Mouse (Mus musculus): ENCODE measurements around the gene Ip6k2. TPM values are rescaled to one million over a fixed set of nuclear protein-coding genes. Genes with fewer than 3 reads are reported as not detected.

Ip6k2 gene
- 106 TPM for polyA plus RNA-seq (2014; fragmentation: Illumina TruSeq; extraction: RNeasy Lipid Tissue Mini Kit (QIAGEN cat#74804); ENCODE audit: low read depth, low replicate concordance)

DNA sequence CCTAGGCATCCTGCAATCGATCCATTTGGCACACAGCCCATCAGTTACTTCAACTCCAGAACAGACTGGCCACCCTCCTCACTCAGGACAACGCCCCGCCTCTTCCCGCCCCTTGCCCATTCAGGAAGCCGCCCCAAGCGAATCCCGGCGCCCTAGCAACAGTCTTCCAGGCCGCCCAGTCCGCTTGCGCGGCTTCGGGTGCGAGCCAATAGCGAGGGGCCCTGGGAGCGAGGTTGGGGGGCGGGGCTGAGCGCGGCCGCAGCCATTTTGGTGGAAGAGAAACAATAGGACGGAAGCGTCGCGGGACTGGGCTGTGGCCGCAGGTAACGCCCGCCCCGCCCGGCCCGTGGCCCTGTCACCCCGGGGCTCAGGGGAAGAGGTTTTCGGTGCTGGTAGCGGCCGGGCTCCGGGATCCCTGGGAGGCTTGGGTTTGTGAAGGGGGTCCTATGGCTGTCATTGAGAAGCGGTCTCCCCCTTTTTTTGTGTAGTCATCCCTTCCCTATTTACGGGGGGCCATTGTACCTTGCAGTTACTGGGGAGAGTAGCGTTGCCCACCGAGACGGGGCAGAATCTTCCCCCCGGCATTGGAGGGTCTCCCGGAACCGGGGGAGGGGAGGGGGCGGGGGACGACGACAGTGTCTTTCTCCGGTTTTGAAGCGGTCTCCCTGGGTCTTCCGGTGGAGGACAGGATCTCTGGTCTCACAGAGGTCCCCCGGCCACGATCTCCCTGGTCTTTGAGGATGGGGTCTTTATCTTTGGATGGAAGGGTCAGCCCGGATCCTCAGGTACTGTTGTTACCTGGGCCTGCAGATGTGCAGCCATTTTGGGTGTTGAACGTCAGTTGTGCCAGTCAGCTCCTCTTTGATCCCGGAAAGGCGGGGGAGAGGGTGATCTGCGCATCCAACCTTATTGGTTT lies at the start of gene Ip6k2:
Gene Ip6k2, plus strand, starts transcription at position 249 of the 916 bp plus-strand sequence.

DNA sequence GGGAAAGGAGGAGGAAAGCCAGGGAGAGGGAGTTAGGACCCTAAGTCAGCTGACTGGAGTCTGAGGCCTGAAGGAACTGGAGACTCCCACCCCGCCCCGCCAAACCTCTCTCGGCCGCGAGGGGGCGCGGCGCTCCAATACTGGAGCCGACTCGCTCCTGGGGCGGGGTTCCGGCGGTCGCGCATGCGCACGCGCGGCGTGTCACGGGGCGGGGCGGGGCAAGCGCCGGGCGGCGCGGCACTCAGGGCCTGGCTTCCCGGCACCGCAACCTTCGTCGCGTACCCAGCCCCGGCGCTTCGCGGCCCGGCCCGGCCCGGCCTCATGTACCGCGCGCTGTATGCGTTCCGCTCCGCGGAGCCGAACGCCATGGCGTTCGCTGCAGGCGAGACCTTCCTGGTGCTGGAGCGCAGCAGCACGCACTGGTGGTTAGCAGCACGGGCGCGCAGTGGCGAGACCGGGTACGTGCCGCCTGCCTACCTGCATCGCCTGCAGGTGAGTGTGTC lies 24.6 kb downstream of the Ip6k2 start, which contains the start of gene Nckipsd:
Gene Nckipsd, plus strand, starts transcription at position 206 of the 503 bp plus-strand sequence.

DNA sequence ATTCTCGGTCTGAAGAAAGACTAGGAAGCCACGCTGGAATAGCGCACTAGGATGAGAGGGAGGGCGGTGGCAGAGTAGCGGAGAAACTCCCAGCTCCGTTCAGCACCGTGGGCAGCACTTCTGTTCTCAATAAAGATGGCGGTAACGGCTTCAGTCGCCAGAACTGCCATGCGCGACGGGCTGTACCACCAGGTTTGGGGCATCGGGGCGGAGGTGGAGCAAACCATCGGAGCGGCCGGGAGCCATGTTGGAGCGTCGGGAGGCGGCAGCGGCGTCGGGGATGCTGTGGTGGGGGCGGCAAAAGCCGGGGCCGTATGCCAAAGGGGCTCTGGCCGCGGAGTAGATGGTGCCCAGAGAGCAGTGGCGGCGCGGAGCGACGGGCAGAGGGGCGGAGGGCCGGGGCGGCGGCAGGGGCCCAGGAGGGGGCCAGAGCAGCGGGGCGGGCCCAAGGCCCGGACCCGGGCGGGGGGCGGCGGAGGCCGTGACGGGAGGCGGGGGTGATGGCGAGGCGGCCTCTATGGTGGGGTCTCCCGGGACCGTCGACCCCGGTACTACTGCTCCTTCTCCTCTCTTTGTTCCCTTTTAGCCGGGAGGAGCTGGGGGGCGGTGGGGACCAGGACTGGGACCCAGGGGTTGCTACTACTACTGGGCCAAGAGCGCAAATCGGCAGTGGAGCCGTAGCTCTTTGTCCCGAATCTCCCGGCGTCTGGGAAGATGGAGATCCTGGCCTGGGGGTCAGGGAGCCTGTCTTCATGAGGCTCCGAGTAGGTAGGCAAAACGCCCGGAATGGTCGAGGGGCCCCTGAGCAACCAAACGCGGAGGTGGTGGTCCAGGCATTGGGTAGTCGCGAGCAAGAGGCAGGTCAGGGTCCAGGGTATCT lies 42.5 kb downstream of the Ip6k2 start, which contains the start of gene Celsr3:
Gene Celsr3, plus strand, starts transcription at position 501 of the 880 bp plus-strand sequence.

GRCm38 (mm10) chr9:108852976-108853375 lies 69.4 kb downstream of the Ip6k2 start, which contains the start of gene Slc26a6:
Gene Slc26a6, plus strand, starts transcription at chr9:108853283.

Other genes with a start within 250 kb of the Ip6k2 start
- 69.5 TPM for gene Impdh2, start 223.5 kb upstream of the Ip6k2 start, polyA plus RNA-seq (2014; fragmentation: Illumina TruSeq; extraction: RNeasy Lipid Tissue Mini Kit (QIAGEN cat#74804); ENCODE audit: low read depth, low replicate concordance)
- 28.8 TPM for gene Ndufaf3, start 216.4 kb upstream of the Ip6k2 start, polyA plus RNA-seq (2014; fragmentation: Illumina TruSeq; extraction: RNeasy Lipid Tissue Mini Kit (QIAGEN cat#74804); ENCODE audit: low read depth, low replicate concordance)
- 5.2 TPM for gene Dalrd3, start 213.9 kb upstream of the Ip6k2 start, polyA plus RNA-seq (2014; fragmentation: Illumina TruSeq; extraction: RNeasy Lipid Tissue Mini Kit (QIAGEN cat#74804); ENCODE audit: low read depth, low replicate concordance)
- 0.83 TPM for gene Wdr6, start 205.1 kb upstream of the Ip6k2 start, polyA plus RNA-seq (2014; fragmentation: Illumina TruSeq; extraction: RNeasy Lipid Tissue Mini Kit (QIAGEN cat#74804); ENCODE audit: low read depth, low replicate concordance)
- gene P4htm, start 186.1 kb upstream of the Ip6k2 start, polyA plus RNA-seq (2014; fragmentation: Illumina TruSeq; extraction: RNeasy Lipid Tissue Mini Kit (QIAGEN cat#74804); ENCODE audit: low read depth, low replicate concordance), result 0.14 TPM
- 266 TPM for gene Arih2, start 134.4 kb upstream of the Ip6k2 start, polyA plus RNA-seq (2014; fragmentation: Illumina TruSeq; extraction: RNeasy Lipid Tissue Mini Kit (QIAGEN cat#74804); ENCODE audit: low read depth, low replicate concordance)
- 32.2 TPM for gene Slc25a20, start 121.7 kb upstream of the Ip6k2 start, polyA plus RNA-seq (2014; fragmentation: Illumina TruSeq; extraction: RNeasy Lipid Tissue Mini Kit (QIAGEN cat#74804); ENCODE audit: low read depth, low replicate concordance)
- 714 TPM for gene Prkar2a, start 94.5 kb upstream of the Ip6k2 start, polyA plus RNA-seq (2014; fragmentation: Illumina TruSeq; extraction: RNeasy Lipid Tissue Mini Kit (QIAGEN cat#74804); ENCODE audit: low read depth, low replicate concordance)
- 0.18 TPM for gene Nckipsd, start 24.6 kb downstream of the Ip6k2 start, polyA plus RNA-seq (2014; fragmentation: Illumina TruSeq; extraction: RNeasy Lipid Tissue Mini Kit (QIAGEN cat#74804); ENCODE audit: low read depth, low replicate concordance)
- gene Celsr3, start 42.5 kb downstream of the Ip6k2 start, polyA plus RNA-seq (2014; fragmentation: Illumina TruSeq; extraction: RNeasy Lipid Tissue Mini Kit (QIAGEN cat#74804); ENCODE audit: low read depth, low replicate concordance), result 0.04 TPM
- gene Slc26a6, start 69.5 kb downstream of the Ip6k2 start, polyA plus RNA-seq (2014; fragmentation: Illumina TruSeq; extraction: RNeasy Lipid Tissue Mini Kit (QIAGEN cat#74804); ENCODE audit: low read depth, low replicate concordance), result 0.36 TPM
- gene Tmem89, start 130.8 kb downstream of the Ip6k2 start, polyA plus RNA-seq (2014; fragmentation: Illumina TruSeq; extraction: RNeasy Lipid Tissue Mini Kit (QIAGEN cat#74804); ENCODE audit: low read depth, low replicate concordance), result not detected
- 73.6 TPM for gene Uqcrc1, start 152.8 kb downstream of the Ip6k2 start, polyA plus RNA-seq (2014; fragmentation: Illumina TruSeq; extraction: RNeasy Lipid Tissue Mini Kit (QIAGEN cat#74804); ENCODE audit: low read depth, low replicate concordance)
- gene Col7a1, start 169.8 kb downstream of the Ip6k2 start, polyA plus RNA-seq (2014; fragmentation: Illumina TruSeq; extraction: RNeasy Lipid Tissue Mini Kit (QIAGEN cat#74804); ENCODE audit: low read depth, low replicate concordance), result not detected
- gene Ucn2, start 202.2 kb downstream of the Ip6k2 start, polyA plus RNA-seq (2014; fragmentation: Illumina TruSeq; extraction: RNeasy Lipid Tissue Mini Kit (QIAGEN cat#74804); ENCODE audit: low read depth, low replicate concordance), result not detected
- gene Pfkfb4, start 208.0 kb downstream of the Ip6k2 start, polyA plus RNA-seq (2014; fragmentation: Illumina TruSeq; extraction: RNeasy Lipid Tissue Mini Kit (QIAGEN cat#74804); ENCODE audit: low read depth, low replicate concordance), result 3.4 TPM

All from testis, adult 10 weeks (tissue).